ENCODE assay signal across 8 mouse cellular contexts in the genomic region with DNA sequence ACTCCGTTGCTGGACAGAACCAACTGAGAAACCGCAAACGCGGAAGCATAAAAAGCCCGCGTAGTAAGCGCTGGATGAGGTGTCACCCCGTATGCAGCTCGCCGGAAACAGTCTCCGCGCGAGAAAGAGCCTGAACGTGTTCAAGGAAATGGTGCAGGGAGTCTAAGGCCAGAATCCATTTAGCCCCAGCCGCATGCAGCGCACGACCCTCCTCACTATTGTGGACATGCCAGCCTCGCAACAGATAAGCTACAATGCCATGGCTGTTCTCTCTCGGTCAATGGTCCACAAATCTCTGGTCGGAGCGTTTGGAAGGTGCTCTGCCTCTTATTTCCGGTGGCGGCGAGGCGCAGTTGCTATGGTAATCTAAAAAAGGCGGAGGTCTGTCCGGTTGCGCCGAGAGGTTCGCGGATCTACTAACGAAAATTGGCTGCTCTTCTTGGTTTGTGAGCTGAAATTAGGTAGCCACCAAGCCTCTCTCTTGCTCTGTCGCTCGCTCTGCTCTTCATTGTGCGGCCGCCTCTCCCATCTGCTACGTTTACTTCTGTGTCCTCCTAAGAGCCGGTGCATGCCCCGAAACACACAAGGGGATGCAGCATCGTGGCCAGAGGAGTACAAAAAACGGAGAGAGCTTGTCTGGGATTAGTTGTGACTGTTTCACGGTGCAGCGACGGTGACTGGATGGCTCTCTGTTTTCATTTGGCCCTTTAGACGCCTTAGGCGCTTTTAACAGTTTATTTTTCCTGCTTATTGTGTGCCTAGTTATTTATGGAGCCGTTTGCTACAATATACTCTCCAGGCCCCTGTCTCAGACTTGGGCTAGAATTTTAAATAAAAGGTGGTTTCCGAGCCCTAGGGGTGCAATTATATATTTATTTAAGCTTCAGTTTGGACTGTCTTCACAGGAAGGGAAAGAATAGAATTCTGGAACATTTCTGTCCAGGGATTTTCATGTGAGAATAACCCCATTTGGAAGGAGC. TPM values are rescaled to one million over a fixed set of nuclear protein-coding genes. Genes with fewer than 3 reads are reported as not detected.
DNase-seq lines count a peak whose midpoint lies in the region; ATAC-seq and TF ChIP-seq lines count a peak whose summit lies in the region.

Efcab7 (plus strand) TSS at position 105 of the 980 bp plus-strand sequence.

- peaks cover 3% of the 10 kb centered on the region for H3K36me3 ChIP-seq in hindbrain, embryonic 13.5 days

- POLR2A ChIA-PET in Patski (lab: Charles Lee) = interaction anchor here (0.6 kb wide), 1 partner anchor 102 kb away, joined by 3 read pairs; no protein-coding TSS in a partner anchor

- H3K4me1 ChIP-seq in hindbrain, embryonic 13.5 days (replicated peaks) = peaks cover 10% of the 10 kb centered on the region

- DNase-seq in Patski (ENCODE audit: low read depth, low spot score) = peak; percentile 77
- DNase-seq in cerebellum, postnatal 14 days = peak; percentile 90 to 91
- DNase-seq in frontal cortex, postnatal 14 days (ENCODE audit: low spot score in 2 of 2) = peak; percentile 81 to 82
- DNase-seq in layer of hippocampus, postnatal 25 days (ENCODE audit: extremely low spot score in 1 of 2, low spot score in 1 of 2) = peak; percentile 77 to 85
- peak; percentile 75 for DNase-seq in lung, postnatal 25 days (ENCODE audit: low spot score)
- peak; percentile 89 for DNase-seq in retina, embryonic 14.5 days (ENCODE audit: low spot score)
- DNase-seq in thymus, postnatal 4 days = peak; percentile 88

- WGBS in hindbrain, embryonic 13.5 days = under 1% methylated on average over 48 of the region's 48 CpGs

- H3K9me3 ChIP-seq in hindbrain, embryonic 13.5 days = no peaks in the 10 kb centered on the region

- CTCF ChIA-PET in Patski (lab: Charles Lee) = interaction anchor here (1.1 kb wide), 1 partner anchor 51 kb away, joined by 3 read pairs; no protein-coding TSS in a partner anchor

- in situ Hi-C loops in Patski (cut with MboI; ENCODE audit: low pct_unique_long_range_greater_than_20kb) = no loop called here

- peak; percentile 69 for ATAC-seq in Patski
- peak; percentile 91 for ATAC-seq in hindbrain, embryonic 13.5 days (ENCODE audit: low FRiP score)

- TF ChIP-seq CTCF in Patski (IDR thresholded peaks at IDR 0.05) = no peak

- H3K9ac ChIP-seq in hindbrain, embryonic 13.5 days = peak within 1 kb of the TSS; percentile 78

- H3K4me3 ChIP-seq in hindbrain, embryonic 13.5 days = peak within 1 kb of the TSS; percentile 59

- H3K4me2 ChIP-seq in hindbrain, embryonic 13.5 days = peak within 1 kb of the TSS; percentile 62

- H3K27me3 ChIP-seq in Patski = no peaks in the 10 kb centered on the region
- H3K27me3 ChIP-seq in hindbrain, embryonic 13.5 days = no peaks in the 10 kb centered on the region

- peak within 1 kb of the TSS; percentile 97 for H3K27ac ChIP-seq in hindbrain, embryonic 13.5 days

RNA-seq across cellular contexts. Expression of gene Efcab7, which starts in this region (rescaled TPM):
- 22.7 TPM for polyA plus RNA-seq in Patski (2021)
- polyA plus RNA-seq in hindbrain, embryonic 13.5 days (2015; fragmentation: Nextera tagmentation; extraction: Ambion mirVana) = 17.9 and 21.1 TPM in 2 replicates
- total RNA-seq in layer of hippocampus, postnatal 25 days (2021) = 1 to 10 TPM; 9.1 to 9.5 TPM

Comparison
In these comparisons a context has a peak if more than half of its experiments do, and no peak if none do; other contexts are left out.
1. Peak in every context shown above with its lines: DNase-seq, ATAC-seq, H3K4me3 ChIP-seq and H3K27ac ChIP-seq.